Mouse (Mus musculus) small intestine, adult 2 months (tissue): ENCODE results near the gene Spata48. TPM values are rescaled to one million over a fixed set of nuclear protein-coding genes. Genes with fewer than 3 reads are reported as not detected.

Experiments used
- H3K27ac ChIP-seq: fragments of 200-500 bp; 2 replicates; pipeline ENCODE4 v1.5.1; 2012; ENCODE audit warnings: low read depth, low read length, control low read depth, inconsistent platforms; ENCODE audit not compliant: insufficient read depth
- H3K27me3 ChIP-seq: fragments of 200-500 bp; 2 replicates; pipeline ENCODE4 v1.6.1; 2012; ENCODE audit warnings: mild to moderate bottlenecking, moderate library complexity, low read length, inconsistent platforms; ENCODE audit not compliant: control insufficient read depth, insufficient read depth
- H3K36me3 ChIP-seq: fragments of 200-500 bp; 2 replicates; pipeline ENCODE4 v1.6.1; 2012; ENCODE audit warnings: mild to moderate bottlenecking, low read length, control low read depth, inconsistent platforms; ENCODE audit not compliant: control insufficient read depth, insufficient read depth
- H3K4me1 ChIP-seq: fragments of 200-500 bp; 2 replicates; pipeline ENCODE4 v1.6.1; 2012; ENCODE audit warnings: low read length, inconsistent platforms, mixed read lengths; ENCODE audit not compliant: control insufficient read depth, insufficient read depth, insufficient read length
- H3K4me3 ChIP-seq: fragments of 200-500 bp; 2 replicates; pipeline ENCODE4 v1.5.1; 2012; ENCODE audit warnings: low read depth, mild to moderate bottlenecking, control low read depth, inconsistent platforms, low read length, moderate library complexity
- CTCF ChIP-seq: fragments of 200-500 bp; IDR thresholded peaks from 2 replicates; pipeline ENCODE4 v1.5.1; 2012; ENCODE audit warnings: low read depth, mild to moderate bottlenecking, control low read depth, inconsistent platforms, low read length, moderate library complexity, mixed read lengths; ENCODE audit not compliant: insufficient replicate concordance, insufficient read length; ENCODE audit errors: extremely low read depth
- POLR2A ChIP-seq: fragments of 200-500 bp; IDR thresholded peaks from 2 replicates; pipeline ENCODE4 v1.6.1; 2012; ENCODE audit warnings: low read depth, mild to moderate bottlenecking, control low read depth, inconsistent platforms, low read length, moderate library complexity
- WGBS: fragments of 180-500 bp; shearing (Covaris S2); methylation state at CpG from one replicate; pipeline ENCODE4 v1.1.7; 2018; 5-methylcytosine and 5-hydroxymethylcytosine counted together
- polyA plus RNA-seq: library from polyadenylated mRNA; depleted of rRNA; stranded (reverse); fragments of >200 nt; gene quantifications from 2 replicates; pipeline ENCODE4 v1.2.3, GENCODE M21; 2012

Gene Spata48
- polyA plus RNA-seq, 1 experiment: not detected

- H3K27ac ChIP-seq: no peak overlapping the region
- WGBS: 48% methylated on average over 5 of the region's 5 CpGs
- no peaks in the 10 kb centered on the region for H3K4me1 ChIP-seq
- H3K36me3 ChIP-seq: no peaks in the 10 kb centered on the region
- H3K27me3 ChIP-seq: no peaks in the 10 kb centered on the region
- TF ChIP-seq CTCF (no peak), POLR2A (no peak)
- H3K4me3 ChIP-seq: no peak overlapping the region
Observed at GRCm38 (mm10) chr11:11492044-11492443, 30.1 kb downstream of the Spata48 start.

- 82% methylated on average over 2 of the region's 2 CpGs for WGBS
- H3K36me3 ChIP-seq: no peaks in the 10 kb centered on the region
Observed at GRCm38 (mm10) chr11:11495697-11496096, 33.8 kb downstream of the Spata48 start.

GRCm38 (mm10) chr11:11499944-11500343 lies 38.0 kb downstream of the Spata48 start:
- TF ChIP-seq POLR2A: no peak
- no peak for TF ChIP-seq CTCF
- no peaks in the 10 kb centered on the region for H3K4me1 ChIP-seq
- no peaks in the 10 kb centered on the region for H3K36me3 ChIP-seq
- H3K27ac ChIP-seq: no peak overlapping the region
- H3K27me3 ChIP-seq: no peaks in the 10 kb centered on the region
- 28% methylated on average over 10 of the region's 10 CpGs for WGBS
- H3K4me3 ChIP-seq: no peak overlapping the region

More at GRCm38 (mm10) chr11:11495697-11496096, 33.8 kb downstream of the Spata48 start:
- Histone ChIP-seq H3K27ac (no peak overlapping the region), H3K4me3 (no peak overlapping the region), H3K27me3 (no peaks in the 10 kb centered on the region), H3K4me1 (no peaks in the 10 kb centered on the region)
- no peak for TF ChIP-seq CTCF
- TF ChIP-seq POLR2A: no peak

- no peaks in the 10 kb centered on the region for H3K4me1 ChIP-seq
- TF ChIP-seq CTCF (no peak), POLR2A (no peak)
- no peak overlapping the region for H3K4me3 ChIP-seq
- WGBS: 69% methylated on average over 2 of the region's 2 CpGs
- H3K27ac ChIP-seq: no peak overlapping the region
- H3K27me3 ChIP-seq: no peaks in the 10 kb centered on the region
- H3K36me3 ChIP-seq: no peaks in the 10 kb centered on the region
Observed at GRCm38 (mm10) chr11:11506187-11506586, 44.3 kb downstream of the Spata48 start.

- Histone ChIP-seq H3K4me3 (no peak overlapping the region), H3K36me3 (no peaks in the 10 kb centered on the region), H3K27ac (no peak overlapping the region), H3K27me3 (no peaks in the 10 kb centered on the region), H3K4me1 (no peaks in the 10 kb centered on the region)
- WGBS: 56% methylated on average over 2 of the region's 2 CpGs
- no peak for TF ChIP-seq CTCF
- TF ChIP-seq POLR2A: no peak
Observed at GRCm38 (mm10) chr11:11509413-11509812, 47.5 kb downstream of the Spata48 start.

- H3K27me3 ChIP-seq: no peaks in the 10 kb centered on the region
- H3K4me1 ChIP-seq: no peaks in the 10 kb centered on the region
- TF ChIP-seq CTCF: no peak
- no peak for TF ChIP-seq POLR2A
- no peak overlapping the region for H3K27ac ChIP-seq
- 44% methylated on average over 2 of the region's 2 CpGs for WGBS
- no peak overlapping the region for H3K4me3 ChIP-seq
- H3K36me3 ChIP-seq: no peaks in the 10 kb centered on the region
Observed at GRCm38 (mm10) chr11:11512056-11512455, 50.2 kb downstream of the Spata48 start.

GRCm38 (mm10) chr11:11513008-11513799 lies 51.3 kb downstream of the Spata48 start:
- Histone ChIP-seq H3K27ac (no peak overlapping the region), H3K4me1 (no peaks in the 10 kb centered on the region), H3K27me3 (no peaks in the 10 kb centered on the region), H3K36me3 (no peaks in the 10 kb centered on the region), H3K4me3 (no peak overlapping the region)
- WGBS: 57% methylated on average over 2 of the region's 2 CpGs
- no peak for TF ChIP-seq CTCF
- TF ChIP-seq POLR2A: no peak
